Mouse (Mus musculus) thymus, postnatal 4 days (tissue): ENCODE measurements around the gene Lrrc8b.

Experiments
- DNase-seq: peaks from one replicate; pipeline ENCODE4 v3.0.0; 2021

Gene Lrrc8b

DNA sequence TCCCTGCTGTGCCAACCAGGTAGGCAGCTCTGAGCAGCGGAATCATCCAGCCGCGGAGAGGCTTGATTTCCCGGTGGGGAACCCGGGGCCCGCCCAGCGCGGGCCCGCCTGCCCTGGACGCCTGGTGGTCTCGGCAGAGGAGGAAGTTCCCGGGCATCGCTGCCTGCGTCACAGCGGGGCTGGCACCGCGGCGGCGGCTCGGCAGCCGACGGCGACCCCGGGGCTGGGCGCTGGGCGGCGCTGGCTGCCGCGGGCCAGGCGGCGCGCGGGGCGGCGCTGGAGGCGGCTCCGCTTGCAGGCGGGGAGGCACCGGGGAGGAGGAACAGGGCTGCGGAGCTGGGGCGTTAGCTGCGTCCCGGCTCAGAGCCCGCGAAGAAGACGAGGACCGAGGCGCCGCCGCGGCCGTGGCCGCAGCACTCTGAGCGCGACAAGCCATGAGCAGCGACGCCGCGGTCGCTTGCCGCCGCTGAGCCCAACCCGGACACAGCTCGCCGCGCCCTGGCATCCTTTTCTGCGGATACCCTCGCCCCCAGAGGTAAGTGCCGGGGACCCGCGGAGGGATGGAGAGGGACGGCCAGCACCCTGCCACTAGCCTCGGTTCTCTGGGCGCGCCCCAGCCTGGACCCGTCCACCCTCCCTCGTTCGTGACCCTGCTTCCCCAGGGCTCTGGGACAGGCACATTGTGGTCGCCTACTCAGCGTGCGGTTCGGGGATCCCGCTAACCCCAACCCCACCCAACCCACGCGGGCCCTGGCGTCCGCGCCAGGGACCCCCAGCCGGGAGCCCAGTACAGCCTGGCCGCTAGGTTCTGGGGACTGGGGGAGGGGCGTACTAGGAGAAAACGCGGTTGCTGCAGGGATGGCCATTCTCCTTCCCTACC is 103.8 kb downstream of the Lrrc8b start, which contains the start of gene Lrrc8c:
Gene Lrrc8c (plus strand): TSS at position 293 of the 880 bp plus-strand sequence.
- peak; percentile 93 for DNase-seq

DNA sequence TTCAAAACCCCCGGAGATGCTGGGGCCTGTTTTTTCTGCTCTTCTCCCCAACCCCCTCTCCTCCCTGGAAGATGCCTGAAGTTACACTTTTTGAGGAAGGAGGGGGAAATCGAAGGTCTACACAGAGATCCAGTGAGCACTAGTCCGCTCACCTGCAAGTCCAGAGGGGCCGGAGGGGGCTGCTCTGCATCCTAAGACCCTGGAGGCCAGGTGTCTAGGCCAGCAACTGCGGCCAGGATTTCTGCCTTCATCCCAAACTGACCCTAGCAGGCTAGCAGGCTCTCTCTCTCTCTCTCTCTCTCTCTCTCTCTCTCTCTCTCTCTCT is 104.4 kb downstream of the Lrrc8b start:
- no peak for DNase-seq

DNA sequence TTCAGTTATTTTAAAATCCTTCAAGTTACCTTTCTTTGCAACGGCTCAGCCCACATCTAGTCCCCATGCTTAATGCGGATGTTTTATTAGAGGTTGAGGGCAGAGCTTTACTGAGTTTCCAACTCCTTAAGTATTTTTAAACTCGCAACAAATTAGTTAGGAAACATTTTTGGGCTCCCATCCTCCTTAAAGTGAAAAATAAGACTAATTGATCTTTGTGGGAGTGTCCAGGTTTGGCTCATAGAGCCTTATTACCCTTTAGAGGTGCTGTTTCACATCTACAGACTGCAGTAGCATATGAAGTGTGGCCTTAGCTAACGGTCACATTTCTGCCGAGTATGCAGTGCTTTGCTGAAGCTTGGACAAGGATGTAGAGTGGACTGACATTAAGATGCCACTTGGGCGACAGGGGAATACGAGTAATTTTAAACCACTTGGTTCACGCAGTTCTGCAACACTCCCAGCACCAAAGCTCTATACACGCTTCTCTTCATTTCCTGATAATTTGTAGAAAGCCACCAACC is 104.9 kb downstream of the Lrrc8b start:
- no peak for DNase-seq

DNA sequence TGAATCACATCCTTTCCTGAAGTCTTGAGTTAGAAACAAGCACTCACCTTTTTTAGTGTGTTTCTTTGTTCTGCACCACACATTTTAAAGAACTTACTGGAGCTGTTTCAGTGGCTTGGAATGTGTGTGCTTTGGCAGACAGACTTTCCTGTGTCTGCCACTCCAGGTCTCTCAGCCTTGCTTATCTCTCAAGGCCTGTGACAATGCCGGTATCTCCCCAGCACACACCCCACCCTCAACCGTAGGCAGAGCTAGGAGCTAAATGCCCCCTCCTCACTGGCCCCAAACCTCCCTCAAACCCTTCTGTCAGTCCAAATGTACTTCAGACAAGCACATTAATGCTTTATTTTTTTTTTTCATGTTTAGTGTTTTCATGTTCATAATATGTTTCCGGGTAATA is 107.9 kb downstream of the Lrrc8b start:
- no peak for DNase-seq

DNA sequence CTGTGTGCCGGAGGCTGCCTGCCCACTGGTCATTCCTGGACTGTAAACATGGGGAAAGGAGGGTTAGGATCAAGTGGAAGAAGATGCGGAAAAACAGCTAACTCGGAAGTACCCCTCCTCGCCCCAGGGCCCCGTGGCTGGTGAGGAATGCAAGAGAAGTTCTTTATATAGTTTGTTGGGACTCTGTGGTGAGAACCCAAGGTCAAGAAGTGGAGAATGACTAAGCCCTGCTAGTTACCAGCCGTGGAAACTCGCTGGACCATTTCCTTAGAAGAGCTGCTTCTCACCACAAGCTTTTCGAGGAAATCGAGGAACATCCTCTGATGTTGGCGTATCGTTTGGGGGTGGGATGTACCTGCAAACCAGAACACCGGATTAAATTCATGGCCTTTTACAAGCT is 109.4 kb downstream of the Lrrc8b start:
- no peak for DNase-seq

DNA sequence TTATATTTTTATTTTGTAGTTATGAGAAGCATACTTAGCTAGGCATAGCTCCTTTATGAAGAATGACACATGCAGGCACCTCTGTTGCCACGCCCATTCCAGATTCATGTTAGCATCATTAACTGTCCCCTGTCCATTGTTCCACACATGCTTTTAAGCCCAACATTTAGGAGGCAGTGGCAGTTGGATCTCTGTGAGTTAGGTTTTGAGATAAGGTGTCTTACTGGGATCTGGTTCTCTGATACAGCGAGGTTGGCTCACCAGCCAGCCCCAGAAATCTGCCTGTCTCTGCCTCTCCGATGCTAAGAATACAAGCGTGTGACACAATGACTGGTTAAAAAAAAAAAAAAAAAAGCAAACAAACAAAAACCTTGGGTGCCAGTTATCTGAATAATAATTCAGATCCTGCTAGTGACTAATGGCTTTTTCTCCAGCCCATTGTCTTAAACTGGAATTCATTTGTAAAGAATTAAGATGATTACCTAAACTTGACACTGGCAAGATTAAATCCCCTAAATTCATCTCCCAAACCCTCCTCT is 110.6 kb downstream of the Lrrc8b start:
- DNase-seq, result no peak

DNA sequence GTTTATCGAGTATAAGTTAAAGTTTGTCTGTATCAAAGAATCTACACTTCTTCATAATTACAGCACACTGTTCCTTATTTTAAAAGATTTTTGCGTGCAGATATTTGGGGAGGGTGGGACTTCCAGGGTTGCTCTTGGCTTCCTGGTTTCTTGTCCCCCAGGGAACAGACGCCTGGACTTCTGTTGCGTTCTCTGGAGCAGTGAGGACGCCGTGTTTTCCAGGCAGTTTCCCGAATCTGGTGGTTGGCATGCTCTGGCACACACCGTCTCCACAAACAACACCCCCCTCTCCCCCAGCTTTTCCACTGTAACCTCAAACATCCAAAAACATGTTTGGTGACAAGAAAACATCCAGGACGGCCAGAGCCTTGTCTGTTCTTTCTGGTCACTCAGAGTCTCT is 111.2 kb downstream of the Lrrc8b start:
- DNase-seq, result no peak

DNA sequence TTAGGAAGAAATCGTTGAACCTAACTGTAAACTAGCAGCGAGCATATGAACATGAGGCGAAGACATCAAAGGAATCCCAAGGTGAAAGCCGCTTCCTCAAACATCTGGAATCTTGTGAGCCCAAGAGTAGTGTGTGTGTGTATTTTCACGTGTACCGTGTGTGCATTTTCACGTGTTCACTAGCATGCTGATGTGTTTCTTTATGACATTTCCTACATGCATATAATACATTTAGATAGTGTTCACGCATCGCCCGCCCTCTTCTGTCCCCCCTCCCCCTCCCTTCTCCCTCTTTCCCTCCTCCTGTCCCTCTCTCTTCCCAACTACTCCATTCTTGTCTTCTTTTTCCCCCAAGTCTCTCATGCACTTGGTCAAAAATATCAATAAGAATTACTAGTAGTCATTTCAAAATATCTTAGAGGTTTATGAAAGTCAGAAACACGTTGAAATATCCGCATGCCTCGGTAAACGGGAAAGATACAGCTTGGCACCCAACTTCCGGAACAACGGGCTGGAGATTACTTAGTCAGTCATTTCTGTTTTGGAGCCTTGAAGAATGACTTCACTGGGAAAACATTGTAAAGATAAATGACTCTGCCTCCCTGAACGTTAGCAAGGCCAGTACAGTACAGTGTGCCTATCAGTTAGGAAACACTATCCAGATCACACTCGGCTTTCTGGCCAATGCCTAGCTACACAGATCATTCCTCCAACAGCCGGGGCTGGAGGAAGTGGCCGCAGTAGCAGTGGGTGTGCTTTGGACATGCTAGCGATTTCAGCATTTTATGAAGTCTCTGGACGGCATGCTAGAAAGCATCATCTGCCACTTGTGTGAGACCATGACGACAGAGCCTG is 112.1 kb downstream of the Lrrc8b start:
- no peak for DNase-seq

DNA sequence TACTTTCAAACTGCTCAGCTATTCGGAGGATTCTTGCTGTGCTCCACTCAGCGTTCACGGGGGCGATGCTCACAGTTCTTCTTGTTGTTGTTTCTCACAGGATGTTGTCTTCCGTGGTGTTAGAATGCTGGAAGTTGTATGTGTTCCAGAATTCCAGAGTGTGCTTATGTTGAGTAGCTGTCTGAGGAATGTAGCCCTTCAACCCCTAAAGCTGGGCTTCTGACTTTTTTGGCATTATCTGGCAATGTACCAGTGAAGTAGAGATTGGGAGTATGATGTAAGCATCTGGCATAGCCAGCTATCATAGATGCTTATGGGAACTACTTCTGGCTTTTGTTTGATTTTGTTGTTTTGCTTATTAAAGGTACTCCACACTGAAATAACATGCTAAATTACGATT is 115.0 kb downstream of the Lrrc8b start:
- DNase-seq, result no peak

DNA sequence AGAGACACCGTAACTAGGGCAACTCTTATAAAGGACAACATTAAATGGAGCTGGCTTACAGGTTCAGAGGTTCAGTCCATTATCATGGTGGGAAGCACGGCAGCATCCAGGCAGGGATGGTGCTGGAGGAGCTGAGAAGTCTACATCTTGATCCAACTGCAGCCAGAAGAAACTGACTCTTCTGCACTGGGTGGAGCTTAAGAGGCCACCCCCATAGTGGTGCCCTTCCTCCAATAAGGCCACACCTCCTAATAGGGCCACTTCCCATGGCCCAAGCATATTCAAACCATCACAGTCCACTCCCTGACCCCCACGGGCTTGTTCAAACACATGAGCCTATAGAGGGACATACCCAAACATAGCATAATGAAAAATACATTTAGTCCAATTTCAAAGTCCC is 119.6 kb downstream of the Lrrc8b start:
- no peak for DNase-seq

DNA sequence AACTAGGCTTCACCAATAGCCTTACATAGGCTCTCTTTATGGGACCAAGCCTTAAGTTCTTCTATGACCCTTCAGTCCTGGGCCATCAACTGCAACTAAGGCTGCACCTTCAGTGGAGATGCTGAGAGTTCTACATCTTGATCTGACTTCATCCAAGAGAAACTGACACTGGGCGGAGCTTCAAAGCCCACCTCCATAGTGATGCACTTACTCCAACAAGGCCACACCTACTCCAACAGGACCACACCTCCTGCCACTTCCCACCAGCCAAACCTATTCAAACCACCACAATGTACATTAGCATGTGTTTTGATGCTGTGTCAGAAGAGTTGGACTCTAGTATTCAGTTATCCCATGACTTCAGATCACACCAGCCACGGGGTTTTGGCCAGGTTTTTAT is 120.6 kb downstream of the Lrrc8b start:
- DNase-seq, result no peak

DNA sequence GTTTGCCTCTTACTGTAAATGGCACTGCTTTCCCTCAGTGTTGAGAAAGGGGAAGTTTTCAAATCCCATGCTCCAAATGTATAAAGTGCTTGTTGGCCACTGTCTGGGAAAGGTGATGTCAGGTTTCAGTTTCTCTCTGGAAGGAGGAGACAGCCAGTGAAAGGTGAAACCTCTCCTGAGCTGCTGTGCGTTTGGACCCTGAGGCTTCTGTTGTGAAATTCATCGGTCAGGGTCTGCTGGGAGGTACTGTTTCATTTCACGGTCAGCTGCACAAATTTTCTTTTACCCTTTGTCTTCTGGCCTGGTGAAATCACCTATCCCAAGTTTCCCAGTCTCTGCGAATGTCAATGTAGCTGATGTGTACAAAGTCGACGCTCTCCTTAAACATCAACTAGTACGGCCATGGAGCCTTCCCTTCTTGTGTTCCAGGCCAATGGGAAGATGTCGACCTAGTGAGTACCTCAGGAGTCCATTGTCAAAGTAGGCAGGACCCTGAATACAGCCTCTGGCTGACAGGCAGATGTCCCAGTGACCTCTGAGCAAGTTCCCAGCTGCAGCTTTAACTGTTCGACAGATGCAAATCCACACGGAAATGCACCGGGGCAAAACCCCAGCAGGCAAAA is 121.6 kb downstream of the Lrrc8b start:
- no peak for DNase-seq
